Mouse (Mus musculus): ENCODE results near the gene Cpa1. TPM values are rescaled to one million over a fixed set of nuclear protein-coding genes. Genes with fewer than 3 reads are reported as not detected.
A peak's percentile ranks its signal among the peaks of the same experiment; 100 is the strongest.

Gene Cpa1
- polyA plus RNA-seq (2015; fragmentation: Nextera tagmentation; extraction: Ambion mirVana) = 2.1 and 10.4 TPM in 2 replicates

- WGBS (ENCODE audit: insufficient replicate concordance) = 29% methylated on average over 5 of the region's 5 CpGs
- H3K27ac ChIP-seq (ENCODE audit: low read length) = no peak within 1 kb of the TSS
- peaks cover 5% of the 10 kb centered on the region for H3K4me1 ChIP-seq (ENCODE audit: control insufficient read depth, low read depth, low read length)
- H3K9me3 ChIP-seq (replicated peaks; ENCODE audit: control insufficient read depth, low read length) = no peaks in the 10 kb centered on the region
- H3K4me3 ChIP-seq (ENCODE audit: low read depth, low read length) = no peak within 1 kb of the TSS
- peak; percentile 58; the same call in 1 of the 2 replicates for ATAC-seq (ENCODE audit: low read depth)
- H3K9ac ChIP-seq (ENCODE audit: low read depth, low read length) = no peak within 1 kb of the TSS
- no peaks in the 10 kb centered on the region for H3K36me3 ChIP-seq (ENCODE audit: control insufficient read depth, insufficient read depth)
- H3K4me2 ChIP-seq (ENCODE audit: low read depth, low read length) = no peak within 1 kb of the TSS
- H3K27me3 ChIP-seq (ENCODE audit: control insufficient read depth, insufficient read depth, low read depth, low read length) = no peaks in the 10 kb centered on the region
Observed at GRCm38 (mm10) chr6:30638674-30639268, at the start of gene Cpa1. Gene Cpa1, plus strand, starts transcription at chr6:30639218.

- Histone ChIP-seq H3K4me2 (ENCODE audit: low read depth, low read length) (no peak overlapping the region), H3K27ac (ENCODE audit: low read length) (no peak overlapping the region), H3K9me3 (replicated peaks; ENCODE audit: control insufficient read depth, low read length) (no peaks in the 10 kb centered on the region), H3K4me1 (ENCODE audit: control insufficient read depth, low read depth, low read length) (no peaks in the 10 kb centered on the region), H3K4me3 (ENCODE audit: low read depth, low read length) (no peak overlapping the region), H3K36me3 (ENCODE audit: control insufficient read depth, insufficient read depth) (no peaks in the 10 kb centered on the region), H3K9ac (ENCODE audit: low read depth, low read length) (no peak overlapping the region), H3K27me3 (ENCODE audit: control insufficient read depth, insufficient read depth, low read depth, low read length) (no peaks in the 10 kb centered on the region)
- 30% methylated on average over 2 of the region's 2 CpGs for WGBS (ENCODE audit: insufficient replicate concordance)
- no peak for ATAC-seq (ENCODE audit: low read depth)
Observed at GRCm38 (mm10) chr6:30589819-30590218, 49.2 kb upstream of the Cpa1 start.

DNA sequence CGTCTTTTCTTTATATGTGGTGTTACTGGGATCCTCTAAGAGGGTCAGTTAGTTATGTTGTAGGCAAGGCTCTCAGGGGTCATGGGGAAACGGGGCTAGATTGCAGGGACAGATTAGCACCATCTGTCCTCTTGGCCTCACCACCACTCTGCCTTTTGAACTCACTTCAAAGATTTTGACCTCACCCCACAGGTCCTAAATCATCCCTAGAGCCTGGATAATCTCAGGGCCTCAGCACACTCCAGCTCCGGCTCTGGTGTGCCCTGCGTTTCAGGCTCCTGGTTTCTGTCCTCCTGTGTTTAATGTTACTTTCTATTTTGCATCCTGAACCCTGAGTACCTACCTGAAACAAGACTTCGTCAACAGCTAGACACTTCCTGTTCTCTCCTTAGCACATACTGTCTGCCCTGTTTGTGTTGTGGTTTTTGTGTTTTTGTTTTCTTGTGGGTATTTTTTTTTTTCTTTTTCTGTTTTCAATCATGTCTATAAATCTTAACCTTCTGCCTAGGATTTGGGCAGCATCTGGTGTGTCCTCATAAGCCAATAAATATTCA is 47.1 kb upstream of the Cpa1 start:
- WGBS (ENCODE audit: insufficient replicate concordance) = 35% methylated on average over 5 of the region's 5 CpGs
- Histone ChIP-seq H3K4me2 (ENCODE audit: low read depth, low read length) (no peak overlapping the region), H3K36me3 (ENCODE audit: control insufficient read depth, insufficient read depth) (no peaks in the 10 kb centered on the region), H3K9ac (ENCODE audit: low read depth, low read length) (no peak overlapping the region), H3K4me3 (ENCODE audit: low read depth, low read length) (no peak overlapping the region), H3K9me3 (replicated peaks; ENCODE audit: control insufficient read depth, low read length) (no peaks in the 10 kb centered on the region), H3K4me1 (ENCODE audit: control insufficient read depth, low read depth, low read length) (no peaks in the 10 kb centered on the region), H3K27me3 (ENCODE audit: control insufficient read depth, insufficient read depth, low read depth, low read length) (no peaks in the 10 kb centered on the region), H3K27ac (ENCODE audit: low read length) (no peak overlapping the region)
- no peak for ATAC-seq (ENCODE audit: low read depth)

- Histone ChIP-seq H3K27ac (ENCODE audit: low read length) (no peak overlapping the region), H3K9ac (ENCODE audit: low read depth, low read length) (no peak overlapping the region), H3K27me3 (ENCODE audit: control insufficient read depth, insufficient read depth, low read depth, low read length) (no peaks in the 10 kb centered on the region), H3K4me1 (ENCODE audit: control insufficient read depth, low read depth, low read length) (no peaks in the 10 kb centered on the region), H3K4me3 (ENCODE audit: low read depth, low read length) (no peak overlapping the region), H3K4me2 (ENCODE audit: low read depth, low read length) (no peak overlapping the region), H3K36me3 (ENCODE audit: control insufficient read depth, insufficient read depth) (no peaks in the 10 kb centered on the region), H3K9me3 (replicated peaks; ENCODE audit: control insufficient read depth, low read length) (no peaks in the 10 kb centered on the region)
- 57% methylated on average over 10 of the region's 10 CpGs for WGBS (ENCODE audit: insufficient replicate concordance)
- no peak for ATAC-seq (ENCODE audit: low read depth)
Observed at GRCm38 (mm10) chr6:30592417-30592974, 46.5 kb upstream of the Cpa1 start.

- 38% methylated on average over 7 of the region's 7 CpGs for WGBS (ENCODE audit: insufficient replicate concordance)
- Histone ChIP-seq H3K9me3 (replicated peaks; ENCODE audit: control insufficient read depth, low read length) (no peaks in the 10 kb centered on the region), H3K27ac (ENCODE audit: low read length) (no peak overlapping the region), H3K27me3 (ENCODE audit: control insufficient read depth, insufficient read depth, low read depth, low read length) (no peaks in the 10 kb centered on the region), H3K4me3 (ENCODE audit: low read depth, low read length) (no peak overlapping the region), H3K9ac (ENCODE audit: low read depth, low read length) (no peak overlapping the region), H3K36me3 (ENCODE audit: control insufficient read depth, insufficient read depth) (no peaks in the 10 kb centered on the region), H3K4me2 (ENCODE audit: low read depth, low read length) (no peak overlapping the region), H3K4me1 (ENCODE audit: control insufficient read depth, low read depth, low read length) (no peaks in the 10 kb centered on the region)
- no peak for ATAC-seq (ENCODE audit: low read depth)
Observed at GRCm38 (mm10) chr6:30594364-30594763, 44.7 kb upstream of the Cpa1 start.

GRCm38 (mm10) chr6:30596230-30596898 is 42.7 kb upstream of the Cpa1 start:
- Histone ChIP-seq H3K9ac (ENCODE audit: low read depth, low read length) (no peak overlapping the region), H3K4me2 (ENCODE audit: low read depth, low read length) (no peak overlapping the region), H3K27me3 (ENCODE audit: control insufficient read depth, insufficient read depth, low read depth, low read length) (no peaks in the 10 kb centered on the region), H3K9me3 (replicated peaks; ENCODE audit: control insufficient read depth, low read length) (no peaks in the 10 kb centered on the region), H3K27ac (ENCODE audit: low read length) (no peak overlapping the region), H3K36me3 (ENCODE audit: control insufficient read depth, insufficient read depth) (no peaks in the 10 kb centered on the region), H3K4me1 (ENCODE audit: control insufficient read depth, low read depth, low read length) (no peaks in the 10 kb centered on the region), H3K4me3 (ENCODE audit: low read depth, low read length) (no peak overlapping the region)
- WGBS (ENCODE audit: insufficient replicate concordance) = 70% methylated on average over 8 of the region's 8 CpGs
- no peak for ATAC-seq (ENCODE audit: low read depth)

DNA sequence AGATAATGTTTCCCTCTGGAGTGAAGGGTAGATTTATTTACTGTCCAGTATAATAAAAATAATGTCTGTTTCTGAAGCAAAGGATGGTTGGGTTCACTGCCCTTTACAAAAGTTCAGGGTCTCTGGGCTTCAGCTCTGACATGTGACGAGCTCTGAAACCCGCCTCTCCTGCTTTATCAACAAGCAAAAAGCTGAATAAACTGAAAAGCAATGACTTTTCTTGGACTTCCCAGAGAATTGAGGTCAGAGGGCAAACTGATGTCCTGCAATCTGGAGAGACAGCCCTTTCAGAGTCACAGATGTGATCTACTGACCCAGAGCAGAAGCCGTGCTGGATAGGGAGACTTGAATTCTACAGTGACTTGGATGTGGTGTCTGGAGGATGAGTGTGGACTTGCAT is 39.0 kb upstream of the Cpa1 start:
- Histone ChIP-seq H3K4me2 (ENCODE audit: low read depth, low read length) (no peak overlapping the region), H3K4me3 (ENCODE audit: low read depth, low read length) (no peak overlapping the region), H3K9me3 (replicated peaks; ENCODE audit: control insufficient read depth, low read length) (no peaks in the 10 kb centered on the region), H3K27me3 (ENCODE audit: control insufficient read depth, insufficient read depth, low read depth, low read length) (no peaks in the 10 kb centered on the region), H3K27ac (ENCODE audit: low read length) (no peak overlapping the region), H3K36me3 (ENCODE audit: control insufficient read depth, insufficient read depth) (no peaks in the 10 kb centered on the region), H3K4me1 (ENCODE audit: control insufficient read depth, low read depth, low read length) (no peaks in the 10 kb centered on the region), H3K9ac (ENCODE audit: low read depth, low read length) (no peak overlapping the region)
- ATAC-seq (ENCODE audit: low read depth) = peak; percentile 30; the same call in 1 of the 2 replicates
- 40% methylated on average over 3 of the region's 3 CpGs for WGBS (ENCODE audit: insufficient replicate concordance)

GRCm38 (mm10) chr6:30600995-30601394 is 38.0 kb upstream of the Cpa1 start:
- 52% methylated on average over 1 of the region's 1 CpGs for WGBS (ENCODE audit: insufficient replicate concordance)
- Histone ChIP-seq H3K4me3 (ENCODE audit: low read depth, low read length) (no peak overlapping the region), H3K4me2 (ENCODE audit: low read depth, low read length) (no peak overlapping the region), H3K36me3 (ENCODE audit: control insufficient read depth, insufficient read depth) (no peaks in the 10 kb centered on the region), H3K27ac (ENCODE audit: low read length) (no peak overlapping the region), H3K27me3 (ENCODE audit: control insufficient read depth, insufficient read depth, low read depth, low read length) (no peaks in the 10 kb centered on the region), H3K4me1 (ENCODE audit: control insufficient read depth, low read depth, low read length) (no peaks in the 10 kb centered on the region), H3K9me3 (replicated peaks; ENCODE audit: control insufficient read depth, low read length) (no peaks in the 10 kb centered on the region), H3K9ac (ENCODE audit: low read depth, low read length) (no peak overlapping the region)
- ATAC-seq (ENCODE audit: low read depth) = no peak

DNA sequence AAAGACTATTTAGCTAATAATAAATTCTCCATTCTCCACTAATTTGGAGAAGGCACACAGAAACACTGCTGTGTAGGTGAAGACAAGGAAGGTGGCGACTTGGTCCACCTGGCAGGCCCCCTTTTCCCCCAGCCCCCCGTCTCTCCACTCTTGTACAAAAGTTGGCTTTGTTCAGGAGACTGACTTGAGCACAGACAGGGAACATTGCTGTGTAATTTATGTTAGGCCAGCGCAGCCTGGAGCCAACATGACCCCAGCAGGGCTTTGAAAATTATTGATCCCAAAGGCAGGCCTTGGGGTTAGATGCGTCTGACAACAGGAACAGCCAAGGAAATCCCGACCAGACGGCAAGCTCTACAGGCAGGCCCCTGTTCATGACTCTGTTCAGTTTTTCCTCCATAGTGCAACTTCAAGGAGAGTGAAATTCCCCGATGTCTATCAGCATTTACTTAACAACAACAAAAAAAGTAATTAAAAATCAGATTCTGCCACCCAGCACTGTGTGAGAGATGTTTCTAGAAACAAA is 34.6 kb upstream of the Cpa1 start:
- H3K4me1 ChIP-seq (ENCODE audit: control insufficient read depth, low read depth, low read length) = no peaks in the 10 kb centered on the region
- WGBS (ENCODE audit: insufficient replicate concordance) = 49% methylated on average over 7 of the region's 7 CpGs

More for the DNA sequence above, 34.6 kb upstream of the Cpa1 start:
- Histone ChIP-seq H3K27ac (ENCODE audit: low read length) (no peak overlapping the region), H3K36me3 (ENCODE audit: control insufficient read depth, insufficient read depth) (no peaks in the 10 kb centered on the region), H3K4me3 (ENCODE audit: low read depth, low read length) (no peak overlapping the region), H3K9ac (ENCODE audit: low read depth, low read length) (no peak overlapping the region), H3K9me3 (replicated peaks; ENCODE audit: control insufficient read depth, low read length) (no peaks in the 10 kb centered on the region), H3K4me2 (ENCODE audit: low read depth, low read length) (no peak overlapping the region), H3K27me3 (ENCODE audit: control insufficient read depth, insufficient read depth, low read depth, low read length) (no peaks in the 10 kb centered on the region)
- ATAC-seq (ENCODE audit: low read depth) = no peak

All from liver, embryonic 16.5 days (tissue).